Mouse (Mus musculus) R1 (cell line): ENCODE results near the gene Layn.

Experiments
- DNase-seq: peaks from one replicate; pipeline ENCODE4 v3.0.0-alpha.2; 2018; ENCODE audit warnings: low read depth, low spot score

The Layn gene

DNA sequence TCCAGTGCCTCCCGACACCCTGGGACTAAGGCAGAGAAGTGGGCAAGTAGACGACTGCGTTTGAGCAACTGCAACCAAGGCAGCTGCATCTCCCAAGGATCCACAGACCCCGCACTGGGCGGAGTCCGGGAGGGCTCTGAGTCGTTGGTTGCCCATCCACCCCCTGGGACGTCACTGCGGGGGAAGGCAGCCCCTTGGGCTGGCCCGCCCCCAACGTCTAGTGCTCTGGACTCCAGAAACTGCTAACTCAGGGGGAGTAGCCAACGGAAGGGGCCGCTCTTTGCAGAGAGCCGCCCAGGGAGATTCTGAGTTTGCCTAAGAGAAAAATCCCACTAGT, at the start of gene Layn:
Layn (minus strand) TSS at position 116 of the 337 bp plus-strand sequence.
- DNase-seq = peak; percentile 68

DNA sequence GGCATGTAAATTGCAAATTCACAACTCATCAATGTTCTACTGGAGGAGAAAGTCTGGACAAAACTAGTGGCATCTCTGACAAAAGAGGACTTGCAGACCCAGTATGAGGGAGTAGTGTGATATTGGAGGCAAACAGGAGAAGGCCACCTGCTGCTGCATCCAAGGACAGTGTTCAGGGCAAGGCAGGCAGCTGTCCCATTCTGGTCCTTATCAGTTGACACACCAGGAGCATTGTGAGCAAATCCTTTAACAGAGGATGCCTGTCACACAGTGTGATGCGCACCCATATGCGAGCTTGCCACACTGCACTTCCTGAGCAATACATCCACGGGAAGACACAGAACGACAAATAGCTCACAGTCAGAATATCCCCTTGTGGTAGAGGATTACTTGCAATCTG, 37.9 kb upstream of the Layn start:
- no peak for DNase-seq

DNA sequence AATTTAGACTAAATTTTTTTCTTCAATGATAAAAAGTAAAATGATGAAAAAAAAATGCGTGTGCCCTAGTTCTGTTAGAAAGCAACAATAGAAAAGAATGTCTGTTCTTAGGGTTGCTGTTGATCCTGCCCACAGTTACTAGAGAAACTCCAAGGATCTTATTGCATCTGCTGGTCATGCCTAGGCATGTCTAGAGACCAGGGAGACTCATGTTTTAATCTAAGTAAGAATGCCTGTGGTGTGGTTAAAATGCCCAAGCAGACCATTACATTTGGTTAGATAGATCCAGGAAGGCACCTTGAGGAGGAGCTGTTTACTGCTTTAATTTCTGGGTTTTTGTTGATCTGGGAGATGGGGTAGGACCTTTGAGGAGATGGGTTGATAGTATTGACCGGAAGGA, 28.9 kb upstream of the Layn start:
- DNase-seq = no peak

DNA sequence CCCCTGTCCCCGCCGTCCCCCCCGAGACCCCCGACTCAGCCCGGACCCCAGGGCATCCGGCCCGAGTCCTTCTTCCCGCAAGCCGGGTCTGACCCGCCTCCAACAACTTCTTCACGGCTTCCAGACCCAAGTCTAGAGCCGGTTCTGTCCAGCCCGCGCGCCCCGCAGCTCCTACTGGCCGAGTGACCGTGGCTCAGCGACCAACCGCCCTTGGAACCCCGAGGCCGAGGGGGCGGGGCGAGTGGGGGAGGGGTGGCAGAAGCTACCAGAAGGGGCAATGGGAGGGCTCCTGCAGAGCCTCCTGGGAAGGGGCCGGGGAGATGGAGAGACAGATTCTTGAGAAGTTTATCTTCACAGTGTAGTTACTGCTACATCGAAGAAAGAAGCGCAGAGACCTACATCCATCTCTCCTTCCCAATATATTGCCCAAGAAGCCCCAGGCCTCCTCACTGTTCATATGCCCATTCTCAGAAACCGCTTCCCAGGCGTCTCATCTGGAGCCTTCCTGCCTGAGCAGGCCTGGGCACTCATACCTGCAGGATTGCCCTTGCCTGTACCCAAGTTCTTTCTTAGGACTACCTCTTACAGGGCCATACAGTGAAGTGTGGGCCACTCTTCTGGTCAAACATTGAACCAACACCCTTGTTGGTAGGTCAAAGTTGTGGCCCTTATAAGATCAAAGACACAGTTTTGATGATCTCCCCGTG, 27.1 kb upstream of the Layn start:
- peak; percentile 42 for DNase-seq

DNA sequence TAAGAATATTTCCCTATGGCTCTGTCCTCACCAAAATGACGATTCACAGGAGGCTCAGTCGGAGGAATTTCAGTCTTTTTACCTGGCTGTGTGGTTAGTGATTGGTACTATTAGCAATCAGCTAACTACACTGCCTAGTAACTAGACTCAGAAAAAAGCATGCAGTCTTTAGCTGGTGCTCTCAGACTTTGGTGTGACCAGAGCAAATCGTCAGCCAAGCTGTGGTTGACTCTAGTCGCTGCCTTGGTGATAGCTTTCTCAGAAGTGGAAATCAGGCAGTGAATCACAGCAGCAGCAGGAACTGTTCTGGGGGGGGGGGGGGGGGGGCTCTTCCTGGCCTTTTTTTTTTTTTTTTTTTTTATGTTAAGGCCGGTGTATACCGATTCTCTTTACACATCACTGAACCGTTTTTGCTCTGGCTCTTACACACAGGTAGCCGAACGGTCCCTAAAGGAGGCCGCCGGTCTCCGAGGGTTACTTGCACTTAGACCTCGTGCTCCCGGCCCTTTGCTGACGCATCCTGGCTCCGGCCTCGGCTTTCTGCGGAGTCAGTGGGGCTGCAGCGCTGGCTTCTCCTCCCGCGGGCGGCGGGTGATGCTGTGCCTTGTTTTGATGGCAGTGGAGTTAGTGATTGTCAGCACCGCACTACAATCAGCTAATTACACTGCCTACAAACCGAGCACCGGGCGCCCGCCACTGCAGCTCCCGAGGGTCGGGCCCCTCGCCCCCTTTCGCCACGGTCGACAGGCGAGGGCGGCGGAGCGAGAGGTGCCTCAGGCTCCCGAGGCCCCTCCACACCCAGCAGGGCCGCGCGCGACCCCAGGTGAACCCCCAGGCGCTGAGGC, 26.3 kb upstream of the Layn start:
- peak; percentile 52 for DNase-seq

DNA sequence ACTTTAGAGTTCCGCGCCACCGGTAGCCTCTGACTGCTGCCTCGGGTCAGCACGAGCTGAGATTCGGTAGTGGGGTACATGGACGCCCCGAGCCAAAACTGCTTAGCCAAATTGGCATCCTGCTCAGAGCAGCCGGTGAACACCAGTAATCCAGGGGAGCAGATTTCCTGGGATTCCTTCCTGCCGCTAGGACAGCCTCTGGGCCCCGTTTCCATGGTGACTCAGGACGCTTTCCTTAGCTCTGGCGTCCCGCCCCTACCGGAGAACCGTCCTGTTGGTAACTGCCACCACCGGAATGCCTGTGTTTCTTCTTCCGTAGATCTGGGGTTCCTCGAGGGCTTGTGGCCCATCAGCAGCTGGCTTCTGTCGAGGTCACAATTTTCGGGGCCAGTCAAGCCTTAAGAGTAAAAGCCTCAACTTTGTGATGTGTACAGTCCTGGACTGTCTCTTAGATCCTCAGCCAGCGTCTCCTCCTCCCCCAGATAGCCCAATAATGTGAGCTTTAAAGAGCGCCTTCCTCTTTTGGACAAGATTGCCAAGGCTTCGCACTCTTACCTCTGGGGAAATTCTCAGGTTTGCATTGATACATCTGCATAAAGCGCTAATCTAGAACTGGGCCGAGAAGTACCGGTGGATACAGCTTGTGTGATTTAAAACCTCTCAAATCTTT, 25.0 kb upstream of the Layn start, which contains the start of gene 4833427G06Rik:
4833427G06Rik (minus strand) TSS at position 323 of the 670 bp plus-strand sequence.
- DNase-seq = peak; percentile 78

DNA sequence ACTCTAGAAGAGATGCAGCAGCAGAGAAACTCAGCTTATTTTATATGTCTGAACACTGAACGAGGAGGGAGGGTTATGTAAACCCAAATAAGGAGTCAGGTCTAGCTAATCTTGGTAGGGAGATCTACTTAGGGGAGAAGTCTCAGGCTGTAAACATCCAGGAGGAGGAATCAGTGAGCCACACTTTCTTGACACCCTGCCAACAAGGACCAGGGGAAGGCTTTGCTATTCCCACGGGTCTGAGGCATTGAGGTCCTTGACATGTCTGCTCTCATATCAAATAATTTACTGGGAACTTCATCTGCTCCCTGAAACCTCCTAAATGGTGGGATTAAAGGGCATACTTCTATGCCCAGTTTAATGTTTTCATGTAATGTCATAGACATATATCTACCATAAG, 19.4 kb upstream of the Layn start:
- DNase-seq = no peak

DNA sequence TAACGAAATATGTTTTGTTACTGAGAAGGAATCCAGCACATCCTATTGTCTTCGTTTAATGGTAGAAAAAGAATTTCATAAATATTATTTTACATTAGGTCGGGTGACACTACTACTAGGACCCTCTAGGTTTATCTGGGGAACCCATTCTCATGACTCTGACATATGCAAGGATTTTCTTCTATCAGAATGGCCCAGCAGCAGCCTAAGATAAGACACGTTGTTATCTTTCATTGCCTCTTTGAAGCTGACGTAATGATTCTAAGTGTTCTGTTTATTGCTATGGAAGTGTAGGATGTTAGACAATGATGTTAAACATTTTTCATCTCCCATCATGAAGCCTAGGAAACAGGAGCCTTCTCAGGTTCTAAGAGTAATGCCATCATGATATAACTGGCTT, 16.8 kb upstream of the Layn start:
- no peak for DNase-seq

DNA sequence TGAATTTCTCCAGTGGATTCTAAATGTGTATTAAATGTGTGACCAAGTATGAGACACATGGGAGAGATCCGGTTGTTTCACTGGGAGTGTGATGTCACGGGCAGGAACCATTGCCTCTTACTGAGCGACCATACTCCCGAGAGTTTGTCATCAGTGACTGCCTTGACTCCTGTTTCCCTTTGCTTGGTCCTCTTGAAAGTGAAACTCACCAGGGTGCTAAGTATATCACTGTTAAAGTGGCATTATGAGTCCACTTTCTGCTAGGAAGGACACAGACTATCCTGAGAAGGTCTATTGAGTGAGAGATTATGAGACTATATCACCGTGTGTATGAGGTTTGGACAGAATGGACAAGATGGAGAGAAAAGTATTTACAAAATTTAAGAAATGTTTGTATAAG, 4.7 kb upstream of the Layn start:
- no peak for DNase-seq

DNA sequence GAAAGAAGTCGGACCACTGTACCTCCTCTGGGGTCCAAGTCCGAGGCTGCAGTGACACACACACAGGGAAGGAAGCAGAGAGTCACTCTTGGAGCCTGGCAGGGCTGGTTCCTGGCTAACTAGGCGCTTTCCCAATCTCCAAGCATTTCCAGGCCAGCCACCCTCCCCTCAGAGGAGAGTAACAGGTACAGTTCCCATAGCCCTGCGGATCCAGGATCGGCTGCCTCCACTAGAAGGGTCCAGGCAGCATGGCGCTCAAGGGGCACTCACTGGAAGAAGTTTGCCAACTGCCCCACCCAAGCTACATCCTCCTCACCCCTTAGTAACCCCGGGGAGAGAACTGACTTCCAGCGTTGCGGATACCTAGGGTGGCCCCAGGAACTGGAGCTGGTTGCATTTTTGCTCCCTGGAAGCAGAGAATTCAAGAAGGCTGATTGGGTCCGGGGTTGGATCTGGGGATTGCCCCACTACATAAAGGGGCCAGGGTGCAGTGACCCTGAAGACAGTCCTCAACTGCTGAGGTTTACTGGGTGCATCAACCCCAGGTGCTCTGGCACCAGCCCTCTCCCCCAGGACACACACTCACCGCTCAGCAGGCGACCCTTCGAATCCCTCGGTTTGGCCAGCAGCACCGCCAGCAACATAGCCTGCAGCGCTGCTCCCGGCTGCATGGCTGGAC, 455 bp downstream of the Layn start:
- DNase-seq = peak; percentile 43

DNA sequence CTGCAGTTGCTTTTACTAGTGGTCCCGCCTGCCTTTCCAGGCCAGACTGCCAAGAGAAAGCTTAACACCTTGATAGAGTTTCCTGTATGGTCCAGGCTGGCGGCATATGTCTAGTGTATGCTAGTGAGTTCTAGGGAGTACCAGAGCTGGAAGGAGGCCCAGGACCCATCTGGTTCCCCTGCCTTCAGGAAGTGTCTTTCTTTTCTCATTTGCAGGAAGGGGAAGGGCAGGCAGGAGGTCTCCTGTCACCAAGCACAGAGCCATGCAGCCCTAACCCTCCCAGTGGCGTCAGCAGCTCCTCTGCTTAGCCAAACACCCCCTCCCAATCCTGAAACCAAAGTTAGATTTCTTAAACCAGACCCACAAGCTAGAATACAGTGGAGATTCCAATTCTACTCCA, 1.1 kb downstream of the Layn start:
- DNase-seq = peak; percentile 8

DNA sequence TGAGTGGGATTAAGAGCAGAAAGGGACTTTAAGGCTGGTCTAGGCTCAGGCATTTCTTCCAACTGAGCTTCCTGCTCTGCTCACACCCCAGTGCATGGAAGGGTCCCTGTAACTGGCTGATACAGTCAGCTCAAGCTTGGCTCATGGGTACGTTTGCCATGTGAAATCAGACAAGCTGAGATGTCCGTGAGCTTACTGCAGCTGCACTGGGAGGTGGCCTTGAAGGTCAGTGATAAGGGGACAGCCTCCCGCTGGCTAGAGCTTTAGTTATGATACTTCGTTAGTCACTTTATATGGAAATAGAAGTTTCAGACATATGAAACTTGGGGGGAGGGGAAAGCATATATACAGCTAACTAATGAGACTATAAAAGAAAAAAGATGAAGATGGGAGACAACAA, 6.1 kb downstream of the Layn start:
- DNase-seq = no peak

DNA sequence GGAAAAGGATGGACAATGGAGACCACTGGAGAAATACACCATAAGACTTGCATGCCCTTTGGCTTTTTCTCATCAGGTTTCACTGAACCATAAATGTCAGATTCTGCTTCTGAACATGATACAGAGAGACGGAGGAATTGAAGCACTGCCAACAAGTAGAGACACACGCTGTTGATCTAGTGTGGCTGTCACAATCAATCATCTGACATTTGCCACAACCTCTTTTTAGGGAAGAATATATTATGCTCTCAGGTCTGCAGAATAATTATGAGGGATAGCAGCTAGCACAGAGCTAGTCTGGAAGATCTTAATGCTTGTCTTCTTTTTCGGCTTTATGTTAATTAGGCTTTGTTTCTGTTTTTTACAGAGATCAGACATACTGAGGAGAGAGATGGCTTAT, 8.7 kb downstream of the Layn start:
- DNase-seq = no peak

DNA sequence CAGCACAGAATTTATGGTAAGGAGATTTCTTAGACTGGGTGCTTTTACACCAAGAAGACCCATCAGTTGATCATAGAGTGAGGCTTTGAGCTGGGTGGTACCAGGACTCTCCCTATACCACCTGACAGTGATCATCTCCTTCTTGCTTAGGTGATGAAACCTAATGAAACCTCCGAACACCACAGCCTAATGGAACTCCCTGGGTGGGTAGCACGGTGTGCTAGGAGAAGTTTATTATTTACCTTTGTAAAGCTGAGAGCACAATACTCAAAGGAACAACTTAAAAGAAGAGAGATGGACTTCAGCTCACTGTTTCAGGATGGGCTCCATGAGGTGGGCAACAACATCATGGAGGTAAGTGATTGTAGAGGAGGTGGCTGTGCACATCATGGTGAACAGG, 16.3 kb downstream of the Layn start, which contains the start of gene Btg4:
Btg4 (plus strand) TSS at position 301 of the 400 bp plus-strand sequence.
- DNase-seq = no peak

DNA sequence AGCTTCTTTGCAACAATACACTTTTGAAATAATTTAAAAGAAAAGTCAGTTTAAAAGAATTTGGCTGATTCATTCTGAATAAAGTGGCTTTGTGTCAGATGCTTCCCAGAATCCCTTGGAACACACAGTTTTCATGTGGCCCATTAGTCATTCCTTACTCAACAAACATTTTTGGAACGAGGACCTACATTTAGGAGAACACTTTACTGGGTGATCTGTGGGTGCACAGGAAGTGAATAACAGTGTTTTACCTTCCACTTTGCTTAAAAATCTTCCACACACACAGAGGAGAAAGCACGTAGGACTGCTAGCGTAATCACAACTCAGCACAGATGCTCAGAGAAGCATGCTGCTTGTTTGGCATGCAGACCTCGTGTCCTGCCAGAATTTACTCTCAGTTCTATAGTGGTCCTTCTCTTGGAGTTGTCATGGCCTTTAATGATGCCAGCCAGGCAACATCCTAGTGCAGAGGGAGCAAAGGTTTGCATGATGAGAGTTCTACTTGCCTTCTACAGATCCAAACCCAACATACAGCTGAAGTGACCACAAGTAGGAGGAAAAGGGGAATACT, 17.9 kb downstream of the Layn start:
- no peak for DNase-seq

DNA sequence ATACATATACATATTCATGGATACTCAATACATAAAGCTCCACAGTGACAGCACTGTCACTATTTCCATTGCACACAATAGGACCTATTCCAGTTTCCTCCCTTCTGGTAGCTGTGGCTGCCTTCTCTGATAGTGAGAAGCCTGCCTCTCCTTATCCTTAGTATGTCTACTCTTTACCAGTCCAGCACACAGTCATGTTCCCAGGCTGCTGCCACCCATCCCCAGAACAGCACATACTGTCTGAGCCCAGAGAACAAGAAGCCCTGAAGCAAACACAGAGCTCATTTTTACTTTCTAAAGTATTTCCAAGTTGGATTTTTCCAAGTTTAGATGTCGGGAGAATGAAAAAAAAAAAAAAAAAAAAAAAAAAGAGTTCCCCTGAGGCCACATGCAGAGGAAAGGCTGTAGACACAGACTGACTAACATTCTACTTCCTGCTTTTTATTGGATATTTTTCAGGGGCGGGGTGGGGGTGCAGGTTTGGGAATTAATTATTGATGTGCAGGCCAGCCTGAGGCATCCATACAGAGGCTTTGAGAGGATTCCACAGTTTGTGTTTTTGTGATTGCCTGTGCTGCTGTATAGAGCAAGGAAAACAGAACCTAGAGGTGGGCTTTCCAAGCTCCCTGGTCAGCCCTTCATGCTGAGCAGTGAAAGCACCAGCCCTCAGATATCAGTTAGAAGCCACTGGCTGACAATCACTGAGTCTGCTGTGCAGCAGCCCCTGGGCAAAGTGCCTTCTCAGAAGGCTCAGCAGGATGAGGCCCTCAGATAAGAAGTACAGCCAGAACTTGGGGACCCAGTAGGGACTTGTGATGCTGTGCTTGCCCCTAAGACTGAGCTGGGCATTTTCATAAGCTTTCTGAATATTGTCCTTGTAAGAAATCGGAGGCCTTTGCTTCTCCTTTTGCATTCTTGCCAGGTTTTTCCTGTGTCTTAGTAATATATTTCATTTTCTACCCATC, 20.3 kb downstream of the Layn start:
- no peak for DNase-seq

DNA sequence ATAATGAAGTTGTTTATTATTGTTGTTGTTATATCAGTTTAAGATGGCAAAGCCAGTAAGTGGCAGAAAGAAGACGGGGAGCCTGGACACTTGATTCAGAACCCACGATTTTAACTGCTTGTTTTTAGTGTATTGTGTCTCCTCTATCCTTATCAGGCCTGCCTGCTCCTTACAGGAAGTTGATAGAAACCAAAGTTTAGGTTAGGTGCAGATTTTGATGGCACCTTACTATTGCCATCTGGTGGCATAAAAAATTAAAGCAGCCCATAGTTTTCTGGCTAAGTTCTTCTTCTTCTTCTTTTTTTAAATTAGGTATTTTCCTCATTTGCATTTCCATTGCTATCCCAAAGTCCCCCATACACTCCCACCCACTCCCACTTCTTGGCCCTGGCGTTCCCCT, 24.7 kb downstream of the Layn start:
- peak; percentile 20 for DNase-seq

DNA sequence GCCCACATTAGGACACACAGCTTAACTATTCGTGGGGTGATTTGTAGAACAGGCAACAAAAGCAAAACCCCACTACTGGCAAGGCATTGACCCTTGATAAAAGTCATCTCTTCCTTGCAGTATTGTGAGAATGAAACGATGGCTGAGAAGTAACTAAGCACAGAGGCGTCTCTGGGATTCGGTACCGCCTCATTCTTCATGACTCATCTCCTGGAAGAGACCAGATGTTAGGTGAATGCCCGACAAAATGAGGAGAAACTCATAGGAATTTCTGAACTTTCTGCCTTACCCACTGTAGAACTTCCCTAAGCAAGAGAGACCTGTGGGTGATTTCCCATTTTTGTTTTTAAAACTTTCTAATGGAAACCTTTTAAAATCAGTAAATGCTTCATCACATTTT, 34.8 kb downstream of the Layn start:
- DNase-seq = peak; percentile 52

DNA sequence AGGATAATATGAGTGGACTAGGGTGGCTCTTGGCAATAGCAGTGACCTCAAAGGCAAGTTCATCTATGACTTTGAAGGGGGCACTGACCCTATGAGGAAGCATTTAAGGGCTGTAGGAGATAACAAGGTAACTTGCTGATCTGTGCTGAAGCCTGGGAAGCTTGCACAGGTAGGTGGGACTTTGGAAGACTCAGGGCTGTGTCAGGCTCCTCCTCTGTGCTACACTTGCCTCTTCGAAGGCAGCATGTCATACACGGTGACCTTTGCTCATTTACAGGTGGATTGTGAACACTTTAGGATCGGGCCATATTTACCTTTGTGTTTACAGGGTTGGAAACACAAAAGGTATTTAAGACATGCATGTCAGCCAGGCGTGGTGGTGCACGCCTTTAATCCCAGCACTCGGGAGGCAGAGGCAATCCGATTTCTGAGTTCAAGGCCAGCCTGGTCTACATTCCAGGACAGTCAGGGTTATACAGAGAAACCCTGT, 35.4 kb downstream of the Layn start:
- DNase-seq = peak; percentile 78
